Mouse (Mus musculus): ENCODE results near the gene Itk.

Gene Itk

GRCm38 (mm10) chr11:46360991-46361665 is 28.2 kb downstream of the Itk start:
- in situ Hi-C loops (cut with MseI, MboI): no loop called here

GRCm38 (mm10) chr11:46358369-46358768 is 30.9 kb downstream of the Itk start:
- in situ Hi-C loops (cut with MseI, MboI): no loop called here

- in situ Hi-C loops (cut with MseI, MboI): no loop called here
These were observed 39.5 kb downstream of the Itk start for GRCm38 (mm10) chr11:46349681-46350410.

GRCm38 (mm10) chr11:46348416-46348815 is 40.9 kb downstream of the Itk start:
- in situ Hi-C loops (cut with MseI, MboI): no loop called here

GRCm38 (mm10) chr11:46347756-46348155 is 41.6 kb downstream of the Itk start:
- in situ Hi-C loops (cut with MseI, MboI): no loop called here

- in situ Hi-C loops (cut with MseI, MboI): no loop called here
These were observed 45.3 kb downstream of the Itk start for GRCm38 (mm10) chr11:46343886-46344546.

GRCm38 (mm10) chr11:46341960-46342359 is 47.4 kb downstream of the Itk start:
- in situ Hi-C loops (cut with MseI, MboI): no loop called here

- in situ Hi-C loops (cut with MseI, MboI): no loop called here
These were observed 53.3 kb downstream of the Itk start for GRCm38 (mm10) chr11:46336020-46336419.

- in situ Hi-C loops (cut with MseI, MboI): no loop called here
These were observed 57.1 kb downstream of the Itk start for GRCm38 (mm10) chr11:46332217-46332616.

- in situ Hi-C loops (cut with MseI, MboI): no loop called here
These were observed 62.9 kb downstream of the Itk start for GRCm38 (mm10) chr11:46326271-46327015.

GRCm38 (mm10) chr11:46321559-46321958 is 67.8 kb downstream of the Itk start:
- in situ Hi-C loops (cut with MseI, MboI): no loop called here

GRCm38 (mm10) chr11:46314534-46314933 is 74.8 kb downstream of the Itk start:
- in situ Hi-C loops (cut with MseI, MboI): no loop called here

GRCm38 (mm10) chr11:46313851-46314250 is 75.5 kb downstream of the Itk start:
- in situ Hi-C loops (cut with MseI, MboI): no loop called here

GRCm38 (mm10) chr11:46312523-46313035 is 76.7 kb downstream of the Itk start, which contains the start of gene Cyfip2:
Gene Cyfip2 (minus strand): TSS chr11:46312859.
- in situ Hi-C loops (cut with MseI, MboI): no loop called here

- in situ Hi-C loops (cut with MseI, MboI): no loop called here
These were observed 77.4 kb downstream of the Itk start for GRCm38 (mm10) chr11:46311703-46312522.

- in situ Hi-C loops (cut with MseI, MboI): no loop called here
These were observed 78.1 kb downstream of the Itk start for GRCm38 (mm10) chr11:46311181-46311702.

- in situ Hi-C loops (cut with MseI, MboI): no loop called here
These were observed 78.7 kb downstream of the Itk start for GRCm38 (mm10) chr11:46310647-46311063.

GRCm38 (mm10) chr11:46309808-46310555 is 79.3 kb downstream of the Itk start:
- in situ Hi-C loops (cut with MseI, MboI): no loop called here

- in situ Hi-C loops (cut with MseI, MboI): no loop called here
These were observed 80.1 kb downstream of the Itk start for GRCm38 (mm10) chr11:46309111-46309741.
